Mouse (Mus musculus) bone marrow, adult 2 months (tissue): ENCODE data around the gene Mical3. TPM values are rescaled to one million over a fixed set of nuclear protein-coding genes. Genes with fewer than 3 reads are reported as not detected.

Experiments
- H3K27ac ChIP-seq: fragments of 200-500 bp; 2 replicates; pipeline ENCODE4 v1.5.1; 2012; ENCODE audit warnings: low read depth, mild to moderate bottlenecking, control low read depth, inconsistent platforms, low read length; ENCODE audit not compliant: control insufficient read depth, poor library complexity, insufficient read depth
- H3K4me1 ChIP-seq: fragments of 200-500 bp; 2 replicates; pipeline ENCODE4 v1.6.1; 2011; ENCODE audit warnings: low read length; ENCODE audit not compliant: control insufficient read depth, insufficient read depth
- H3K4me3 ChIP-seq: fragments of 200-500 bp; replicated peaks from 2 replicates; pipeline ENCODE3; 2011; ENCODE audit warnings: mild to moderate bottlenecking, low read depth, low read length, control low read depth; ENCODE audit not compliant: control insufficient read depth
- CTCF ChIP-seq: fragments of 200-500 bp; IDR thresholded peaks from 2 replicates; pipeline ENCODE4 v1.5.1; 2011; ENCODE audit warnings: low read length, control low read depth; ENCODE audit not compliant: control insufficient read depth, insufficient read depth
- POLR2A ChIP-seq: fragments of 200-500 bp; IDR thresholded peaks from 2 replicates; pipeline ENCODE4 v1.6.1; 2011; ENCODE audit warnings: low read depth, mild to moderate bottlenecking, control low read depth, low read length, borderline replicate concordance; ENCODE audit not compliant: control insufficient read depth
- WGBS: fragments of 180-500 bp; shearing (Covaris S2); methylation state at CpG from one replicate; pipeline ENCODE4 v1.1.7; 2018; 5-methylcytosine and 5-hydroxymethylcytosine counted together
- polyA plus RNA-seq: library from polyadenylated mRNA; stranded (reverse); fragments of >200 nt; gene quantifications from 2 replicates; pipeline ENCODE4 v1.2.4, GENCODE M21; 2011; ENCODE audit warnings: low replicate concordance; ENCODE audit not compliant: missing spikeins, insufficient read depth, insufficient read length

Gene Mical3
- polyA plus RNA-seq, 1 experiment: 53.1 TPM

DNA sequence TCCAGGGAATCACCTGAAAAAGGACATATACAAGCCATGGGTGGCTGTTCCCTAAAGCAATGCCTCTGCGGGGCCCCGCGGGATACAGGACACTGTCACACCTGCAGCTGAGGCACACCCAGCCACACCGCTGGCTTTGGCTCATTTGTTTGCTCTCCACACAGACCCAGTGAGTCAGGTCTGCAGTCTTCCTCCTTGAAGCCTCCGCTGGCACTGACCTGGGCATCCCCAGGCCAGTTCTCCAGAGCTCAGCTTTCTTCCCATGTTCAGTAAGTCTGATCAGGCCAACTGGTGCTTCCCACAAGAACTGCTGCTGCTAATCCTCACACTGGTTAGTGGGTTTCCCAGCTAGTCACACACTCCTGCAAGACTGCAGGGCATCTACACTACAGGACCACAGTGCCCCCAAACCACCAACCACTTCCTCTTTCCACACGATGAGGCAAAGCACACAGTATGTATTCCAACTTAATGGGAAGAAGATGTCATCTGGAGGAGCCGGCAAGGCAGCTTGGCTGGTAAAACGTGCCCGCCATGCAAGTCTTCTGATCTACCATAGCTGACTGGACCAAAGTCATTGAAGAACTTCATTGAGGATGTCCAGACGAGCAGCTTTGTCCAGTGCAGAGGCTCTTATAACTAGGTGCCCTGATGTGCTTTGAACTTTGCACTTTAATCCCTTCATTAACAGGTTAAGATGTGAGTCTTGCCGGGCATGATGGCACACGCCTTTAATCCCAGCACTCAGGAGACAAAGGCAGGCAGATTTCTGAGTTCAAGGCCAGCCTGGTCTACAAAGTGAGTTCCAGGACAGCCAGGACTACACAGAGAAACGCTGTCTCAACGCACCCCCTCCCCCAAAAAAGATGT, 228.8 kb downstream of the Mical3 start:
- H3K27ac ChIP-seq: no peak overlapping the region

DNA sequence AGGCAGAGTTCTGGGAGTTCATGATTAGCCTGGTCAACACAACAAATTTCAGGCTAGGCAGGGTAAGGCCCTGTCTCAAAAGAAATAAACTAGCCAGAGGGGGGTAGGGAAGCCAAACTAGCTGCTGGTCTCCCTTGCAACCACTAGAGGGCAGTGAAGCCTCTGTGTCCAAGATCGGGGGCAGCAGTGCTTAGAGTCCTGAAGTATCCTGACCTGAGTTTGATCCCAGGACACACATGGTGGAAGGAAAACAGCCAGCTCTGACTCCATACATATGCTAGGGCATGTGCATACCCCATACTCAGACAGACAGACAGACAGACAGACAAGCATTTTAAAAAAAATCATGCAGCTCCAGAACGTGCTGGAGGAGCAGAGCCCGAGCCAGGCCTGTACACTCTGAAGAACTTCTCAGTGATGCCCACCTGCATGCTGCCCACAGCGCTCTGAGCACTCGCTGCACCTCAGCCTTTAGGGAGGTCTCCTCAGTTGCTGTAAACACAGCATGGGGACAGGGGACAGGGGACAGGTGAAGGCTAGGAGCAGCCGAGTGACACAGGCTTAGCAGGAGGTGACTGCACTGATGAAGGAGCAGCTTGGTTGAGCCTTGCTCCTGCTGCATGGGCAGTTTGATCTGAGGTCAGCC, 232.5 kb downstream of the Mical3 start:
- TF ChIP-seq CTCF (peak; percentile 93), POLR2A (no peak)
- Histone ChIP-seq H3K27ac (no peak overlapping the region), H3K4me1 (peaks cover 6% of the 10 kb centered on the region), H3K4me3 (no peak overlapping the region)
- WGBS: 65% methylated on average over 6 of the region's 6 CpGs

More for the DNA sequence above, 228.8 kb downstream of the Mical3 start:
- peaks cover 6% of the 10 kb centered on the region for H3K4me1 ChIP-seq
- TF ChIP-seq POLR2A (no peak), CTCF (no peak)
- H3K4me3 ChIP-seq: no peak overlapping the region
- WGBS: 48% methylated on average over 14 of the region's 14 CpGs

DNA sequence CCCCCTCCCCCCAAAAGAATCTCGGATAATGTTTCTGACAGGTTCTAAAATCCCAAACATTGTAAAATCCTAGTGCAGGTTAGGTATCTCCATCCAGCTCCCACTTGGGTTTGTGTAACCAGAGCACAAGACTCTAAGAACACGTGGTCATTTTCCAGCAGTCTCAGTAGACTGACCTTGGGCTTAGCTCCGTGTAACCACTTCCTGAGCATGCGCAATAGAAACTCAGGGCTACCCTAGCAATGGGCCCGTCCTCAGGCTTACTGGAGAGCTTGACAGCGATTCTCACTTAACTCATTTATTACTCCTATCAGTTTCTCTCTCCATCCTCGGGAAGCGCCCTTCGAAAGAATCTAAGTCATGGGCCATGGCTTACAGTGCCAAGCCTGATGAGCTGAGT, 236.3 kb downstream of the Mical3 start:
- TF ChIP-seq POLR2A: no peak
- no peak for TF ChIP-seq CTCF
- 73% methylated on average over 9 of the region's 9 CpGs for WGBS
- H3K27ac ChIP-seq: no peak overlapping the region
- no peak overlapping the region for H3K4me3 ChIP-seq
- no peaks in the 10 kb centered on the region for H3K4me1 ChIP-seq

GRCm38 (mm10) chr6:120894089-120894488, 236.7 kb downstream of the Mical3 start:
- no peak for TF ChIP-seq POLR2A
- TF ChIP-seq CTCF: no peak
- WGBS: 96% methylated on average over 9 of the region's 9 CpGs
- Histone ChIP-seq H3K4me1 (no peaks in the 10 kb centered on the region), H3K27ac (no peak overlapping the region), H3K4me3 (no peak overlapping the region)

DNA sequence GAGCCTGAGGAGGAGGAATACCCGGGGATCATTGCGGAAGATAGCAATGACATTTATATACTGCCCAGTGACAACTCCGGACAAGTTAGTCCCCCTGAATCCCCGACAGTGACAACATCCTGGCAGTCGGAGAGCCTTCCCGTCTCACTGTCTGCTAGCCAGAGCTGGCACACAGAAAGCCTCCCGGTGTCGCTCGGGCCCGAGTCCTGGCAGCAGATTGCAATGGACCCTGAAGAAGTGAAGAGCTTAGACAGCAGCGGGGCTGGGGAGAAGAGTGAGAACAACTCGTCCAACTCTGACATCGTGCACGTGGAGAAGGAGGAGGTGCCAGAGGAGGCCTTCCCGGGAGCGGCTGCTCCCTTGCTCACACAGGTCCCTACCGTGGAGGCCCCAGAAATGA, 244.1 kb downstream of the Mical3 start:
- TF ChIP-seq CTCF: no peak
- no peak for TF ChIP-seq POLR2A
- 94% methylated on average over 17 of the region's 17 CpGs for WGBS
- no peak overlapping the region for H3K4me3 ChIP-seq
- H3K4me1 ChIP-seq: no peaks in the 10 kb centered on the region
- H3K27ac ChIP-seq: no peak overlapping the region

- H3K4me3 ChIP-seq: no peak overlapping the region
- no peak overlapping the region for H3K27ac ChIP-seq
- WGBS: 97% methylated on average over 6 of the region's 6 CpGs
- no peaks in the 10 kb centered on the region for H3K4me1 ChIP-seq
- TF ChIP-seq POLR2A: no peak
- TF ChIP-seq CTCF: no peak
Measured at GRCm38 (mm10) chr6:120884436-120884835, 246.4 kb downstream of the Mical3 start.

Other genes with a start within 250 kb of the Mical3 start
- gene Bid, start 214.1 kb downstream of the Mical3 start, polyA plus RNA-seq: 11.4 and 20.4 TPM in 2 replicates
- 1.4 and 2.4 TPM in 2 replicates for gene Pex26, start 52.7 kb upstream of the Mical3 start, polyA plus RNA-seq
- gene Tuba8, start 79.7 kb upstream of the Mical3 start, polyA plus RNA-seq: 15.5 and 30.1 TPM in 2 replicates
- 16.0 and 16.5 TPM in 2 replicates for gene Usp18, start 114.9 kb upstream of the Mical3 start, polyA plus RNA-seq
- 2.2 and 3.6 TPM in 2 replicates for gene Slc6a13, start 169.2 kb upstream of the Mical3 start, polyA plus RNA-seq
- 4.5 and 6.3 TPM in 2 replicates for gene Slc6a12, start 212.1 kb upstream of the Mical3 start, polyA plus RNA-seq